Mouse (Mus musculus): Measurements from ENCODE around the gene Trem1.

Gene Trem1

DNA sequence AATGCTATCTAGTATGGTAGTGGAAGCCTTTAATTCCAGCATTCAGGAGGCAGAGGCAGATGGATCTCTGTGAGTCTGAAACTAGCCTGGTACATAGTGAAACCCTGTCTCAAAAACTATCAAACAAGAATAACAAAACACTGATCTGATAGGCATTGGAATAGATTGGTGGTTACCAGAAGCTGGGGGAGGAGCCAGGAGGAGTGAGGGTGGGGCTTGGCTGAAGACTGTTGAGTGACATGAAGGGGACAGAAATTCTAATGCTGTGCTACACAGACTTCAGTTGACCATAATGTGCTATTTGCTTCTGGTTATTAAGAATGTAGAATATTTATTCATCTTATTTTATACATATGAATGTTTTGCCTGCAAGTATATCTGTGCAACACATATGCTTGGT lies 35.7 kb downstream of the Trem1 start:
- no peak for DNase-seq (ENCODE audit: low read depth, low spot score)

DNA sequence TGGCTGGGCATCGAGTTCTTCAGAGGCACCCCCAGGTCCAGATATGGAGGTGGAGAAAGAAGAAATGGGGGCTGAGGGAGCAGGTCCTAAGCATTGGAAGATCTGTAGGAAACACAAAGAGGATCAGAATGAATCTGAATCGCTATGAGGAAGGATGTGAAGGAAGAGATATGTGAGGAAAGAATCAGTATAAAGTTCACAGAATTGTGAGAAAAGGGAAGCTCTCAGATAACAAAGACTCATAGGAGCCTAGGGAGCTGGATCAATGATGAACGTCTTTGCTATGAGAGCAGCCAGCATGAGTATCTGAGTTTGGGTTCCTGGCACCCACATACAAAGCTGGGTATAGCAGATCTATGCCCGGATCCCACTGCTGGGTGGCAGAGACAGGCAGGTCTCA lies 37.3 kb downstream of the Trem1 start:
- DNase-seq (ENCODE audit: low read depth, low spot score), result no peak

DNA sequence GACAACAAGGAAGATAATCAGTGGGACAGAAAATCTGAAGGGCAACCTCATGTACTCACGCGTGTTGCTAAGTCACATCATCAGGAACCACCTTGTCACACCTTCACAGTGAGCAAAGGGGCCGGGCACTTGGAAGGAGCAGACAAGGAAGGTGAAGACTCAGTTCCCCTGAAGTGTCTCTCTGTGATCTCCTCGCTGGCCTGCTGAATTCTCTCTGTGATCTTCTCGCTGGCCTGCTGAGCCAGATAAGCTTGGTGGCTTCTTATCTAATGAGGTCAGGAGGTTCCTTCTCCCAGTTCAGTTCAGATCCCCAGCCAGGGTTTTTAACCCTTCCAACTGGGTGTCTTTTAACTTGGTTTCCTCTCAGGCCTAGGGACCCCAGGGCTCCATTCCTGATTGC lies 39.6 kb downstream of the Trem1 start:
- DNase-seq (ENCODE audit: low read depth, low spot score), result no peak

DNA sequence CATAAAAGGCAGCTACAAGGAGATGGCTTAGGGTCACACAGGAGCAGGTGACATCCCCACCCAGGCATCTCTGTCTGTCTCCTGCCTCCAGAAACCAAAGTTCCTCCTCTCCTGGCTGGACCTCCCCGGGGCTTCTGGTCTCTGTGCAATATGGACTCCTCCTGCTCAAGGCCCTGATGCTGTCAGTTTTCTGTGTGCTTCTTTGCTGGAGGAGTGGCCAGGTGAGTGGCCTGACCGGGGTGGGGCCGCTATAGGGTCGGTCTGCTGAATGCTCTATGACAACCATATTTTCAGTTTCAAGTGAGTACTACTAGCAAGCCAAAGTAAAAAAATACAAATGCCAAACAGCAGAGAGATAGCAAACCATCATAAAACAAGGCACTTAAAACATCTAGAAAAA lies 40.0 kb downstream of the Trem1 start:
- no peak for DNase-seq (ENCODE audit: low read depth, low spot score)

DNA sequence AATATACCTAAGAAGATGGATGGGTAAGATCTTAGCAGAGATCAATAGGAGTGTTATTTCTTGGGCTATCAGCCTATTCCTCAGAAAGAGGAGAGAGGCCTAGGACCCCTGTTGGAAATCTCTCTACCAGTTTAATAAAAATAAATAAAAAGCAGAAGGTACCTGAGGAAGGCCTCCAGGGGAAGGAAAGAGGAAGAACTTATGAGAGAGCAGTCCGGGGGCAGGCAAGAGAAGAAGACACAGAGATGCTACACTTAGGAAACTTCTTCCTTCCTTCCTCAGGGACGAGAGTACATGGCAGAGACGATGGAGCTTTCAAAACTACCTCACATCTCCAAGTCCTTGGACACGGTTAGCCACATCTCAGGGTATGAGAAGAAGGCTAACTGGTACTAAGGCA lies 41.5 kb downstream of the Trem1 start:
- no peak for DNase-seq (ENCODE audit: low read depth, low spot score)

DNA sequence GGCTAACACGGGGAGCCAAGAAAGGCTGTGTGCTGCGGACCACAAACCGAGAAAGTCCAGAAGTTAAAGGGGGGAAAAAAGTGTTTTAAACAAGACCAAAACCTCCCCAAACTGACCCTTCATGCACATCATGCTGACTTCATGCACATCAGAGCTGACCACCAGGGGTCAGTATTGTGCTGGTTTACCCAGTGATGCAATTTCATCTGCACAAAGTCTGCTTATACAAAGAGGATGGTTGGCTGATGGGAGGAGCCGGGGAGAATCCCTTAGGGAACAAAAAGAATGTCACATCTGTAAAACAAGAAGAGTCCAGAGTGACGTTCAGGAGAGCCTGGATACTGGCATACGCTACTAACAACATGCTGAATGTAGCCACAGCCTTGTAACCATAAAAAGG lies 42.3 kb downstream of the Trem1 start:
- DNase-seq (ENCODE audit: low read depth, low spot score), result peak; percentile 89

DNA sequence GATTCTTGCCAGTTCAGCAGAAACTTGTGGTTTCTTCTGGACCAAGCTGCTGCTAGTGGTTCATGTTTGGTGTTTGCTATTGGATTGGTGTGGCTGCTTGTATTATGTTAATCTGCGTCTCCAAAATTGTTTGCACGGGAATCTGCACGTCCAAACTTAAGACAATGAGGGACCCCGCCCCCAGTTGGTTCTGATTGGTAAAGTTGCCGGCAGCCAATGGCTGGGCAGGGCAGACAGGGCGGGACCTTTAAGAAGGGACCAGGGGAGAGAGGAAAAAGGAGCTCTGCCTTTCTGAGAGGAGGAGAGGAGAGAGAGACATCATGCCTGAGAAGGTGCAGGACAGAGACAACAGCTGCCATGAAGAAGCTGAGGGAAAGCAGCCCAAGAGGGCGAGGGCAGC lies 43.2 kb downstream of the Trem1 start:
- DNase-seq (ENCODE audit: low read depth, low spot score), result no peak

DNA sequence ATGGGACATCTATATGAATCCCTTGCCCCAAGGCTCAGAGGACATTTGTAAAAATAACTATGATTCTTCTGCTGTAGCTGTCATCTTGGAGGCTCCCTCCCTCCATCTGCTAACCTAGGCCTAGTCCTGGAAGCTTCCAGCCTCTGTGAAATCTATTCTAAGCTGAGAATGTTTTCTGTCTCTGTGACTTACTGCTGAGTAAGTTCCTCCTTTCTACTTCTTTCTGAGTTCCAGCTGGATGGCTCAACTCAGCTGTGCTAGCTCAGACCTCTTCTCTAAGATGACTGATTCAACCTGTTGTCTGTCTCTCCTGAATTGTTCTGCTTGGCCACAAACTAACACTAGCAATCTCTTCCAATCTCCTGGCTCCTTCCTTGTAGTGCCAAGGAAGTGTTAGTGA lies 45.8 kb downstream of the Trem1 start:
- no peak for DNase-seq (ENCODE audit: low read depth, low spot score)

DNA sequence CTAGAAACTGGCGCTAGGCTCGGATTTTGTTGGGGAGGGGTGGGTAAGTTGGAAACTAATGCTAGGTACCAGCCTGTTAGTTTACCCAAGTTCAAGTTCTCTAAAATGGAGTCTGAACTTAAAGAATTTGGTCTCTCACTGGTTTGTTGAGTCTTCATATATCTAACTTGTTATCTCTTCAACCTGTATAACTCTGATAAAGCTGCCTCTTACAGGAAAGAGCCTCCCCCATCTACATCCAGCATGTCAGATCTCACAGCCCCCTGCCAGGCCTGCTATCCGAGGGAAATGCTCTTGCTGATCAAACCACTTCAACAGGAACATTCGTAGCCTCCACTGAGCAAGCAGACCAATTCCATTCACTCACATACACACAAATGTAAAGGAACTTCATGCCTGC lies 46.4 kb downstream of the Trem1 start:
- no peak for DNase-seq (ENCODE audit: low read depth, low spot score)

DNA sequence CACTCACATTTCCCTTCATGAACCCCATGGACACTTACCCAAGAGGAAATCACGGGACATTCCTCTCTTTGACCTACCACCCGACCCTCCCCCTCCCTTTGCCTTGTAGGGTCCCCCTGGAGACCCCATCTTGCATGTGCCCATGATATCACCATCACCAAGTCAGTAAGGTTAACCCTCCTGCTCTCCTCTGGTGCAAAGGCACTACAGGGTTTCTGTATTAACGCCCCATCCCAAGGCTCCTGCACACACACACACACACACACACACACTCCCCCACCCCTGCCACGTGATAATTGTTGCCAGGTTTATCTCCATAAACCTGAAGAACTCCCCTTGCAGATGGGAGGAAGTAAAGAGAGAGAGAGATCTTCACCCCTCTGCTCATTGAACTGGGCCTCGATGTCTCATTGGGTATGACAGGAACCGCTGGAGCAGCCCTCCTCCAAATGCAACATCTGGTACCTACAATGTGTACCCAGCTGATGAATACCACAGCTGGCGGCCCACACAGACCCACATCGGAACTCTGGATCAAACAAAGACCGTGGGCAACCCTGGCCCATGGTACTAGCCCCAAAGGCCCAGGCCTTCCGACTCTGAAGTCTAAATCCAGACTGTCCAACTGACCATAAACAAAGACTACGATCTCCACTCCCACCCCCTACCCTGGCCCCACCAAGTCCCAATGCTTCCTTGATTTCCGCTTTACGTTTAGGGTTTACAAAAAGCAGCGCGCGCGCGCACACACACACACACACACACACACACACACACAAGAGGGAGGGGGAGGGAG lies 48.6 kb downstream of the Trem1 start:
- DNase-seq (ENCODE audit: low read depth, low spot score), result peak; percentile 18

DNA sequence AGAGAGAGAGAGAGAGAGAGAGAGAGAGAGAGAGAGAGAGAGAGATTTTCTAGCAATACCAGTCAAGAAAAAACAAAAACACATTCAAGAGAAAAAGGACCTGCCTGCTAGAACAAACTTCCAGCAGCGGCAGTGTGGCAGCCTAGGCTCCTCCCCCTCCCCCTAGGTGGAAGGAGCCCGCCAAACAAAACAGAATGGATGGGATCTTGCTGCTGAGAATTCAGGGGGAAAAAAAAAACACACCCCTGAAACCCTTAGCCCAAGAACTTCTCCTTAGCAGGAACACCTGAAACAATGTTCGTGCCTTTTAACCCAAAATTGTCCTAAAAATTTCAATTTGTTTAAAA lies 49.1 kb downstream of the Trem1 start:
- peak; percentile 25 for DNase-seq (ENCODE audit: low read depth, low spot score)

DNA sequence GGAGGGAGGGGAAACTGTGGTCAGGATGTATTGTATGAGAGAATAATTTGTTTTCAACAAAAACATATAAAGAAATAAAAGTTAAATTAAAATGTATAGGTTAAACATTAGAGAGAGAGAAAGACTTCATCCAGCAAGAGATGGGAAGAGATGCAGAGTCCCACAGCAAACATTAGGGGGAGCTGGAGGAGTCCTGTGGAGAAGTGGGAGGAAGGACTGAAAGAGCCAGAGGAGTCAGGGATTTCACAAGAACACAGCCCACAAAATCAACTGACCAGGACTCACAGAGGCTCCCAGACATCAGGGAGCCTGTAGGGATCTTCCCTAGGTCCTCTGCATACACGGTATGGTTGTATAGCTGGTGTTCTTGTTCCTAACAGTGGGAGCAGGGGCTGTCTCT lies 54.2 kb downstream of the Trem1 start:
- peak; percentile 29 for DNase-seq (ENCODE audit: low read depth, low spot score)

DNA sequence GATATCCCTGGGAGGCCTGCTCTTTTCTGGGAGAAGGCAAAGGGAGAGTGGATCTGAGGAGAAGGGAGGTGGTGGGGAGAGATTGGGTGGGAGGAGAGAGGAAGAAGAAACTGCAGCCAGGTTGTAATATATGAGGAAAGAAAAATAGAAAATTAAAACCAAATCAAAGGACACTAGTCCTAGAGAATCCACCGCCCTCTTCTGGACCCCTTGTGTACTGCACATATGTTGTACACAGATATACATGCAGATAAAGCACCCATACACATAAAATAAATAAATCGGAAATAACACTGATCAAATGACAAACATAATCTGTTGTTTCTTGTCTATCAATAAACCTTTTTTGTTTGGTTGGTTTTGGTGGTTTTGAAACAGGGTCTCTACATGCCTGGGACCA lies 54.7 kb downstream of the Trem1 start:
- DNase-seq (ENCODE audit: low read depth, low spot score), result peak; percentile 55

DNA sequence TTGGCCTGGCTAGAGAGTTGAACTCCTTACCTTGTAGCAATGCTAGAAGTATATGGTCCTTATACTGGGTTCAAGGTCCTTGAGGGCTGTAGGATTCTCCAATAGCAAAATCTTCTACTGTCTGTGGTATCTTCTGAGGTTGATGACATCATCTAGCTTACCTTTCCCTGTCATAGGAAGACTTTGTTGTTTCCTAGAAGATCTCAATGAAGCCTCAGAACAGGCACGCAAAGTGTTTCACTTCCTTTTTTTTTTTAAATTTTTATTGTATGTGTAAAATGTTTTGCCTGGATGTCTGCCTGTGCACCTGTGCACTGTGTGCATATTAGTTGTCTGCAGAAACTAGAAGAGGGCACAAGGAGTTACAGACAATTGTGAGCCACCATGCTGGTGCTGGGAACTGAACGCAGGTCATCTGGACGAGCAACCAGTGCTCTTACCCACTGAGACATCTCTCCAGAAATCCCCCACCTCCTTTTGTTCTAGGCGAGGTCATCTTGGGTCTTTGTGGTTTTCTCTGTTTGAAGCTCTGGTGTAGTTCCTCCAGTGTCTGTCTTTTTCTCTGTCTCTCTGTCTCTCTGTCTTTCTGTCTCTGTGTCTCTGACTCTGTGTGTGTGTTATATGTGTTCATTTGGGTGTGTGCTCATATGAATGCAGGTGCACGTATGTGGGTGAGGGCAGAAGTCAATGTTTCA lies 61.1 kb downstream of the Trem1 start:
- peak; percentile 49 for DNase-seq (ENCODE audit: low read depth, low spot score)

Data from CD4-positive, CD25-positive, alpha-beta regulatory T cell, adult 2 months (primary cell).